Mouse (Mus musculus): ENCODE data around the gene Taar7a.

The Taar7a gene

DNA sequence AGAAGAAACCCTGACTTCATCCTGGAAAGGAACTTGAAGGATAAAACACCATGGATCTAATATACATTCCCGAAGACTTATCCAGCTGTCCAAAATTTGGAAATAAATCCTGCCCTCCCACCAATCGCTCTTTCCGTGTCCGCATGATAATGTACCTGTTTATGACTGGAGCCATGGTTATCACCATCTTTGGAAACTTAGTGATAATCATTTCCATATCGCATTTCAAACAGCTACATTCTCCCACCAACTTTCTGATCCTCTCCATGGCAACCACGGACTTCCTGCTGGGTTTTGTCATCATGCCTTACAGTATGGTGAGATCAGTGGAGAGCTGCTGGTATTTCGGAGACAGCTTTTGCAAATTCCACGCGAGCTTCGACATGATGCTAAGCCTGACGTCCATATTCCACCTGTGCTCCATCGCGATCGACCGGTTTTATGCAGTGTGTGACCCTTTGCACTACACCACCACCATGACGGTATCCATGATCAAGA is 43.7 kb downstream of the Taar7a start, which contains the start of gene Taar3:
Taar3 (plus strand) TSS at position 51 of the 498 bp plus-strand sequence.
- intact Hi-C loops (cut with DNase I) = no loop called here

DNA sequence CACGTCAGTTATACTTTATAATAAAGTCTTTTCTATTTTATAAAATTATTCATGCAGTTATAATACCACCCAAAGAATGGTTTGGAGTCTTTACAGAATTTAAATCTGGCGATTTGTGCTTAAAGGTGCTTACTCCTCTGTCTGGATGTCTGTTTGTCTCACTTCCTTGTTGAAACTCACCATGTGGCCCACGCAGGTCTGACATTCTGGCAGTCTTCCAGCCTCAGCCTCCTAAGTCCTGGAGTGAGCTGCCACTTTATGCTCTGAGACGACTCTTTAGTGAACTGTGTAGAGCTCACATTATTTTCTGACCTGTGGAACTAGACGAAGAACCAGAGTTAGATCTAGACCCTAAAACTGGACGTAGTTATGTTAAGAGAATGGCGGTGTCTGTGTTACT is 45.3 kb downstream of the Taar7a start:
- intact Hi-C loops (cut with DNase I) = no loop called here

DNA sequence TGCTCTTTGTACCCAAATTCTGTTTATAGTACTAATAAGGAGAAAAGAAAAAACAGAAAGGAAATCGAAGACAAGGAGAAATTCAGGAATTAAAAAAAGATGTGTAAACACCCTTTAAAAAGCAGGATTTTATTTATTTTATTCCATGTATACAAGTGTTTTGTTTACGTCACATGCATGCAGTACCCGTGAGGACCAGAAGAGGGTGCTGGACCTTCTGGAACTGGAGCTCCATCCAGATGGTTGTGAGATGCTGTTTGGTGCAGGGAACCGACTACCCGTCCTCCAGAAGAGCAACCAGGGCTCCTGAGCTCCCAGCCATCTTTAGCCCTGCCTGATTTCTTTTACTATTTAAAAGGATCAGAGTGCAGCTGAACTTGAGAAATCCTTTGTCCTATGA is 50.8 kb downstream of the Taar7a start:
- intact Hi-C loops (cut with DNase I) = no loop called here

Measured in adrenal gland (tissue).